Mouse (Mus musculus): ENCODE results near the gene Adh6b.

DNA sequence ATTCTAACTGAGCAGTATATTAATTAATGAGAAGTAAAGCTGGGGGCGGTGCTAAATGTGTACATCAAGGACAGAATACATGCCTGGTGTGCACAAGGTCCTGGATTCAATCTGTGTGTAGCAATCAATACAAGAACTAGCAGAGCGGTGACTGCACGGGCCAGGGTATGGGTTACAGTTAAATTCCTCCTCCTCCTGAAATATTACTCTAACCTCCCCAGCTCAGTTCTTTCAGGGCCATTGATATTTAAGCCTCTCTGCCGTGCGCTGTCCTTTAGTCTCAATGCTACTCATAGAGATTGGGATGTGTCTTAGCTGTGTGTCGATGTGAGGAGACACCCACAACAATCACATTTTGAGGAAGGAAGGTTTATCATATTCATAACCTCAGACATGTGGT, 45.6 kb downstream of the Adh6b start:
- TF ChIP-seq CTCF (IDR thresholded peaks at IDR 0.05; ENCODE audit: control insufficient read depth, insufficient read depth, insufficient replicate concordance, low read depth, low read length) (no peak), POLR2A (IDR thresholded peaks at IDR 0.05; ENCODE audit: control insufficient read depth, low read depth, low read length) (no peak)
